Mouse (Mus musculus) thymus, adult 2 months (tissue): ENCODE measurements around the gene Ttc7.

Source experiments
- CTCF ChIP-seq: fragments of 200-500 bp; IDR thresholded peaks from 2 replicates; pipeline ENCODE4 v1.5.1; 2012; ENCODE audit warnings: mild to moderate bottlenecking, control low read depth, low read length, moderate library complexity, borderline replicate concordance; ENCODE audit not compliant: control insufficient read depth, poor library complexity, insufficient read depth; ENCODE audit errors: extremely low read depth
- POLR2A ChIP-seq: fragments of 200-500 bp; IDR thresholded peaks from 2 replicates; pipeline ENCODE4 v1.6.1; 2012; ENCODE audit warnings: mild to moderate bottlenecking, low read length, control low read depth, moderate library complexity; ENCODE audit not compliant: control insufficient read depth, poor library complexity, insufficient read depth; ENCODE audit errors: extremely low read depth

GRCm38 (mm10) chr17:87327645-87328044 is 45.0 kb downstream of the Ttc7 start:
- TF ChIP-seq CTCF (no peak), POLR2A (no peak)
